Mouse (Mus musculus): ENCODE measurements around the gene Cdcp1. TPM values are rescaled to one million over a fixed set of nuclear protein-coding genes. Genes with fewer than 3 reads are reported as not detected.

Gene Cdcp1
- polyA plus RNA-seq, 1 experiment from 2014 or later, result 0.59 TPM

DNA sequence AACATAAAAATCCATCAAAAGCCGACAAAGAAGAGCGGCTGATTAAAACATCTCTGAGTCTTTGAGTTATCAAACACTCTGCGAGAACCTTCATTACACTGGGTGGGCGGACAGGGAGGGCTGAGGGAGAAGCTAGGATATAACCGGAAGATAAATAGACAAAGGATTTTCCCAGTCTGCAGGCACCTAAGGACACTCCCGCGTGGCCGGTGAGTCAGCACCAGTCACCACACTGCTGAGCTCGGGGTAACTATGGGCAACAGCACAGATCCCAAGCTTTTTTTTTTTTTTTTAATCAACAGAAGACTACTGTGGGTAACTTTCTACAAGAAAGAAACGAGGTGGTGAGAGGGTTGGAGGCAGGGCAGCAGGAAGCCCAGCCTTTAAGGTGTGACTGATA lies 28.1 kb upstream of the Cdcp1 start:
- no peaks in the 10 kb centered on the region for H3K36me3 ChIP-seq (ENCODE audit: control insufficient read depth, insufficient read depth, low read length)
- no peaks in the 10 kb centered on the region for H3K27me3 ChIP-seq (replicated peaks; ENCODE audit: control insufficient read depth, insufficient read depth, low read length)
- H3K27ac ChIP-seq (ENCODE audit: low read depth, low read length), result no peak overlapping the region
- no peak for DNase-seq (ENCODE audit: low spot score)
- H3K4me1 ChIP-seq (replicated peaks; ENCODE audit: control insufficient read depth, insufficient read depth, low read length), result no peaks in the 10 kb centered on the region
- no peaks in the 10 kb centered on the region for H3K9me3 ChIP-seq (ENCODE audit: control insufficient read depth, low read length)
- no peak overlapping the region for H3K9ac ChIP-seq (ENCODE audit: low read depth, low read length)
- no peak overlapping the region for H3K4me2 ChIP-seq
- H3K4me3 ChIP-seq (ENCODE audit: low read depth, low read length), result no peak overlapping the region
- WGBS, result 55% methylated on average over 10 of the region's 10 CpGs
- ATAC-seq (replicated peaks; ENCODE audit: low FRiP score), result no peak

DNA sequence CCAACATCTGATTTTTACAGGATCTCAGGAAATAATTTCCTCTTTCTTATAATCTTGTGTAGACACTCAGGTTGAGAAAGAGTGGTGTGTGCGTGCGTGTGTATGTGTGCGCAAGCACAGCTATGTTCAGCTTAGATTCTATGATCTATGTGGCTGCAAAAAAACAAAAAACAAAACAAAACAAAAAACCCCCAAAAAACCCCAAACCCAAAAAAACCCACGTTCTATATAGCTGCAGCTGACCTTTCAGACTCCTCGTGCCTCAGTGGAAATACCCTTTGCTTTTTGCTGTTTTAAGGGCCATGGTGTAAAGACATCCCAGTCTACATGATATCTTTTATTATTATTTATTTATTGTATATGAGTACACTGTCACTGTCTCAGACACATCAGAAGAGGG lies 25.4 kb upstream of the Cdcp1 start:
- Histone ChIP-seq H3K9me3 (ENCODE audit: control insufficient read depth, low read length) (no peaks in the 10 kb centered on the region), H3K36me3 (ENCODE audit: control insufficient read depth, insufficient read depth, low read length) (no peaks in the 10 kb centered on the region), H3K27me3 (replicated peaks; ENCODE audit: control insufficient read depth, insufficient read depth, low read length) (no peaks in the 10 kb centered on the region), H3K4me1 (replicated peaks; ENCODE audit: control insufficient read depth, insufficient read depth, low read length) (peaks cover 6% of the 10 kb centered on the region; the same call in 1 of the 2 replicates), H3K9ac (ENCODE audit: low read depth, low read length) (no peak overlapping the region), H3K27ac (ENCODE audit: low read depth, low read length) (no peak overlapping the region), H3K4me2 (no peak overlapping the region), H3K4me3 (ENCODE audit: low read depth, low read length) (no peak overlapping the region)
- ATAC-seq (replicated peaks; ENCODE audit: low FRiP score) (no peak), DNase-seq (ENCODE audit: low spot score) (no peak)
- 92% methylated on average over 5 of the region's 5 CpGs for WGBS

DNA sequence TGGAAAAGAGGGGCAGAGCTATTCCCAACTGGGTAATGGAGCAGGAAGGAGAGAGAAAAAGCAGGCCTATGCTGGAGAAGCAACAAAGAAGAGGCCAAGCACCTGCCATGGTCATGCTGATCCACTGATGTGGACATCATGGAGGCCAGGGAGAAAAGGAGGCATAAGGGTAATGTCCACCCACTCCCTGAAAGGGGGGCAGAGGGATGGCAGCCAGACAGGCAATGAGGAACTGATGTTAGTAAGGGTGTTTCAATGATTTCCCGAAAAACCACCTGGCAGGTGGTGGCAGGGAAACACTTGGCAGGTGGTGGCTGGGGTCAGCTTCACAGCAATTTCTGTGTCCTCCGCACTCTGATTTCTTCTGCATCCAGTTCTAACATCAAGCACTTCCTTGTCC lies 24.9 kb upstream of the Cdcp1 start:
- no peak for ATAC-seq (replicated peaks; ENCODE audit: low FRiP score)
- WGBS, result 88% methylated on average over 2 of the region's 2 CpGs
- no peak for DNase-seq (ENCODE audit: low spot score)
- Histone ChIP-seq H3K9me3 (ENCODE audit: control insufficient read depth, low read length) (no peaks in the 10 kb centered on the region), H3K27ac (ENCODE audit: low read depth, low read length) (no peak overlapping the region), H3K4me1 (replicated peaks; ENCODE audit: control insufficient read depth, insufficient read depth, low read length) (peaks cover 6% of the 10 kb centered on the region; the same call in 1 of the 2 replicates), H3K4me3 (ENCODE audit: low read depth, low read length) (no peak overlapping the region), H3K27me3 (replicated peaks; ENCODE audit: control insufficient read depth, insufficient read depth, low read length) (no peaks in the 10 kb centered on the region), H3K36me3 (ENCODE audit: control insufficient read depth, insufficient read depth, low read length) (no peaks in the 10 kb centered on the region), H3K4me2 (no peak overlapping the region), H3K9ac (ENCODE audit: low read depth, low read length) (no peak overlapping the region)

DNA sequence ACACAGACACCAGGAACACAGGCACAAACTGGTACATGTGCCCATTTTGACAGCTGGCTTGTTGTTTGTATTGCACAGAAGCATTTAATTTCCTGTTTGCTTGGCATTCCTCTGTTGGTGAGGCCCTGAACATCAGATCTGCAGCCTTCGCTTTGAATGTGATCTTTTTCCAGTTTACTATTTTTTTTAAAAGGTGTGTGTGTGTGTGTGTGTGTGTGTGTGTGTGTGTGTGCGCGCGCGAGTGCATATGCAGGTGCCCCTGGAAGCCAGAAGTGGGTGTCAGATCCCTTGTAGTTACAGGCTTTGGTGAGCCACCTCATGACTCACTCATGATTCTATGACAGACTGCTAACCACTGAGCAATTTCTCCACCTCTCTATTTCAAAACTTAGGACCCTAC lies 24.4 kb upstream of the Cdcp1 start:
- Histone ChIP-seq H3K27me3 (replicated peaks; ENCODE audit: control insufficient read depth, insufficient read depth, low read length) (no peaks in the 10 kb centered on the region), H3K4me3 (ENCODE audit: low read depth, low read length) (no peak overlapping the region), H3K4me1 (replicated peaks; ENCODE audit: control insufficient read depth, insufficient read depth, low read length) (peaks cover 6% of the 10 kb centered on the region; the same call in 1 of the 2 replicates), H3K4me2 (no peak overlapping the region), H3K36me3 (ENCODE audit: control insufficient read depth, insufficient read depth, low read length) (no peaks in the 10 kb centered on the region), H3K27ac (ENCODE audit: low read depth, low read length) (no peak overlapping the region), H3K9me3 (ENCODE audit: control insufficient read depth, low read length) (no peaks in the 10 kb centered on the region), H3K9ac (ENCODE audit: low read depth, low read length) (no peak overlapping the region)
- 95% methylated on average over 5 of the region's 5 CpGs for WGBS
- DNase-seq (ENCODE audit: low spot score) (no peak), ATAC-seq (replicated peaks; ENCODE audit: low FRiP score) (no peak)

DNA sequence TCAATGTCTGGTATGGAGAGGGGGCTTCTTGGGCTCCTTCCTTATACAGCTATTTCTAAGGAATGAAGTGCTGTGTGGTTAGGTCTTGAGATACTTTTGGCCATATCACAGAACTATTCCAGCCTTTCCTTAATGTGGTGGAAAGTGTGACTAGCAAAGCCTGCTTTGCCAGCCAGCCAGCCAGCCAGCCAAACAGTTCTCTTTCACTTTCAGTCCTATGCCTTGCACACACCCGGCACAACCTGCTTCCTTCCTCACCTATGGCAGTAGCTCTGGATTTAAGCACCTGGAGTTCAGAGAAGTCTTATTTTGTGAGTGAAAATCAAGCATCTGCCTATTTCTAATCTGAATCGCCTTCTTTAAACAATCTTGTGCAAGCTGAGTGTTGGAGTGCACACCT lies 23.8 kb upstream of the Cdcp1 start:
- Histone ChIP-seq H3K4me3 (ENCODE audit: low read depth, low read length) (no peak overlapping the region), H3K9me3 (ENCODE audit: control insufficient read depth, low read length) (no peaks in the 10 kb centered on the region), H3K36me3 (ENCODE audit: control insufficient read depth, insufficient read depth, low read length) (no peaks in the 10 kb centered on the region), H3K27me3 (replicated peaks; ENCODE audit: control insufficient read depth, insufficient read depth, low read length) (no peaks in the 10 kb centered on the region), H3K4me1 (replicated peaks; ENCODE audit: control insufficient read depth, insufficient read depth, low read length) (peaks cover 6% of the 10 kb centered on the region; the same call in 1 of the 2 replicates), H3K27ac (ENCODE audit: low read depth, low read length) (no peak overlapping the region), H3K9ac (ENCODE audit: low read depth, low read length) (no peak overlapping the region), H3K4me2 (no peak overlapping the region)
- ATAC-seq (replicated peaks; ENCODE audit: low FRiP score) (no peak), DNase-seq (ENCODE audit: low spot score) (no peak)
- 79% methylated on average over 2 of the region's 2 CpGs for WGBS

DNA sequence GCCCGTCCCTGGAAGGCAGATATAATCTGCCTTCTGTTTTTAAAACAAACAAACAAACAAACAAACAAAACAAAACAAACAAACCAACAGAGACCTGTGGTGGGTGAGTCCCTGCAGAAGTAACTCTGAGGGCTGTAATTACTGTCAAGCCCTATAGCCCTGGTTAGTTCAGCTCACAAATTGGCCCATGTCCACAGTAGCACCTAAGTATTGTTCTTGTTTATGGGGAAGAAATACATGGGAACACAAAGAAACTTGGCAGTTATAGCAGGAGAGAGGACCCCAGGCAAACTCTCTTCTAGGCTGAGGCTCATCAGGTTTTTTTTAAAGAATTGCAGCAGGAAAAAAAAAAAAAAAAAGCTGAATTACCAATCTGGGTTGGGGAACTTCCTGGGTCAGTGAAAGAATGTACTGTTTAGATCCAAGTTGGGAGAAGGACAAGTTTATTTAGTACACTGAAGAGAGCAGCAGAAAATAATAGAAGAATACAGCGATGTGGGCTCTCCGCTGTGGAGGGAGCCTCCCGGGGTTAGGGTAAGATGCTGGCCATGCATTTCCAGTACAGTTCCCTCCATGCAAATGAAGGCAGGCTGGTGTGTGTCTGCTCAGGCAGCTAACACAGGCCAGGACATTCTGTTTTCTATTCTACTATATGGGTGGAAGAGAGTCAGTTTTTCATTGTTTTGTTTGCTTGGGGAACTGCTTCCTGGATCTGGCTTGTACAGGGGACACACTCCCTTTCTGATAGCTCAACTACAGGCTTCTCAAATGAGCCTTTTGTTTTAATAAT lies 22.6 kb upstream of the Cdcp1 start:
- no peak overlapping the region for H3K4me2 ChIP-seq
- H3K36me3 ChIP-seq (ENCODE audit: control insufficient read depth, insufficient read depth, low read length), result no peaks in the 10 kb centered on the region
- no peak overlapping the region for H3K4me3 ChIP-seq (ENCODE audit: low read depth, low read length)
- no peaks in the 10 kb centered on the region for H3K9me3 ChIP-seq (ENCODE audit: control insufficient read depth, low read length)
- H3K4me1 ChIP-seq (replicated peaks; ENCODE audit: control insufficient read depth, insufficient read depth, low read length), result peaks cover 6% of the 10 kb centered on the region; the same call in 1 of the 2 replicates
- DNase-seq (ENCODE audit: low spot score) (no peak), ATAC-seq (replicated peaks; ENCODE audit: low FRiP score) (no peak)
- H3K27me3 ChIP-seq (replicated peaks; ENCODE audit: control insufficient read depth, insufficient read depth, low read length), result no peaks in the 10 kb centered on the region
- H3K9ac ChIP-seq (ENCODE audit: low read depth, low read length), result no peak overlapping the region
- 58% methylated on average over 4 of the region's 4 CpGs for WGBS
- H3K27ac ChIP-seq (ENCODE audit: low read depth, low read length), result peak overlapping the region; percentile 16; the same call in 1 of the 2 replicates

DNA sequence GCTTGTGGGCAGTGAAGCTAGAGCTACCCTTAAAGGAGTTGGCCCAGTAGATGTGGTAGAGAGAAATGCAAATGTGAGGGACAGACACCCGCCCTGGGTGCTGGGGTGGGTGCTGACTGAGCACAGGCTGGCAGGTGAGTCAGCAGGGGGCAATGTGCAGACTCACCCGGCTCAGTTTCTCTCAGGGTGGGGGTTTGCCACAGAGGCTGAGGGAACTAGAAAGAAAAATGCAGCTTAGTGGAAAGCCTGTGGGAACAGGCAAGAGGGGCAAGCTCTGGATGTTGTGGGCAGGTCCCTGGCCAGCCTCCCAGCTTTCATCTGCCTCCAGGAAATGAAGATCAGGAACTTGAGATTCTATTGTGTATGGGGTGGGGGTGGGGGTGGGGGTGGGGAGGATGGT lies 21.9 kb upstream of the Cdcp1 start:
- Histone ChIP-seq H3K27me3 (replicated peaks; ENCODE audit: control insufficient read depth, insufficient read depth, low read length) (no peaks in the 10 kb centered on the region), H3K4me2 (no peak overlapping the region), H3K4me3 (ENCODE audit: low read depth, low read length) (no peak overlapping the region), H3K9me3 (ENCODE audit: control insufficient read depth, low read length) (no peaks in the 10 kb centered on the region), H3K4me1 (replicated peaks; ENCODE audit: control insufficient read depth, insufficient read depth, low read length) (peaks cover 6% of the 10 kb centered on the region; the same call in 1 of the 2 replicates), H3K9ac (ENCODE audit: low read depth, low read length) (no peak overlapping the region), H3K36me3 (ENCODE audit: control insufficient read depth, insufficient read depth, low read length) (no peaks in the 10 kb centered on the region), H3K27ac (ENCODE audit: low read depth, low read length) (no peak overlapping the region)
- DNase-seq (ENCODE audit: low spot score) (no peak), ATAC-seq (replicated peaks; ENCODE audit: low FRiP score) (peak; percentile 29; the same call in 1 of the 2 replicates)
- WGBS, result 32% methylated on average over 2 of the region's 2 CpGs

DNA sequence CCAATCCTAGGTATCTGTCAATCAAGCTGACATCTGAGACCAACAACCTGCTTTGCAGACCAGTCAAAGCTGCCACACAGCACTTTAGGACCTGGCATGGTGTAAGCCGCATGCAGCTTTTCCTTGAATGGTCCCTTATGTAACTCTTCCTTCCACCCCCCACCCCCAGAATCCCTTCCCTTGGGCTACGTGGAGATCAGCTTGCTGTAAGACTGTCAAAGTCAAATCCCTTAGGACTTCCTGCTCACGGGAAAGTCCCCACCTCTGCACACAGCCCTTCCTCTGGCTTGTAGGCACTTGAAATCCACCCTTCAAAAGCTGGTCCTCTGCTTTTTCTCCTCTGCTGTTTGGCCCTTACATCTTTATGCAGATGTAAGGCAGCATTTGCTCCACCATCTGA lies 19.8 kb upstream of the Cdcp1 start:
- peaks cover 6% of the 10 kb centered on the region; the same call in 1 of the 2 replicates for H3K4me1 ChIP-seq (replicated peaks; ENCODE audit: control insufficient read depth, insufficient read depth, low read length)
- H3K4me3 ChIP-seq (ENCODE audit: low read depth, low read length), result no peak overlapping the region
- no peak overlapping the region for H3K27ac ChIP-seq (ENCODE audit: low read depth, low read length)
- WGBS, result 39% methylated on average over 3 of the region's 3 CpGs
- DNase-seq (ENCODE audit: low spot score) (no peak), ATAC-seq (replicated peaks; ENCODE audit: low FRiP score) (no peak)
- no peak overlapping the region for H3K4me2 ChIP-seq
- H3K36me3 ChIP-seq (ENCODE audit: control insufficient read depth, insufficient read depth, low read length), result no peaks in the 10 kb centered on the region
- H3K9ac ChIP-seq (ENCODE audit: low read depth, low read length), result no peak overlapping the region
- H3K9me3 ChIP-seq (ENCODE audit: control insufficient read depth, low read length), result no peaks in the 10 kb centered on the region
- no peaks in the 10 kb centered on the region for H3K27me3 ChIP-seq (replicated peaks; ENCODE audit: control insufficient read depth, insufficient read depth, low read length)

DNA sequence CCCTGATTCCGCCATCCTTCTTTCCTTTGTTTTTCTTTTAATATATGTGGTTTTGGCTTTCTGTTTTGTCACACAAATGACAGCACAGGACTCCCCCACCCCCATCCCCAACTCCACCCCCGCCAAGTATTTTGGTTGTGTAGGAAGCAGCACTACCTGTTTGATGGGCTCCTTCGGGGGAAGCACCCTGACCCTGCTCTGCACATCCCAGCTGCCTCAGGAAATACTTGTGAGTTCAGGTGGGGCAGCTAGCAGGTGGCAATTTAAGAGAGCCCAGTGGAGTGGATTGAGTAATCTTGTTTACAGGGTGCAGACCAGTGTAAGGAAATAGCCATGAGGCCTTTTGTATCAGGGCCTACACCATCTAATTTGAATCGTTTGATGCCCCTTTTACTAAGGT lies 14.0 kb upstream of the Cdcp1 start:
- H3K9ac ChIP-seq (ENCODE audit: low read depth, low read length), result no peak overlapping the region
- no peaks in the 10 kb centered on the region for H3K9me3 ChIP-seq (ENCODE audit: control insufficient read depth, low read length)
- H3K4me1 ChIP-seq (replicated peaks; ENCODE audit: control insufficient read depth, insufficient read depth, low read length), result peaks cover 14% of the 10 kb centered on the region
- H3K27ac ChIP-seq (ENCODE audit: low read depth, low read length), result no peak overlapping the region
- DNase-seq (ENCODE audit: low spot score) (no peak), ATAC-seq (replicated peaks; ENCODE audit: low FRiP score) (no peak)
- 73% methylated on average over 4 of the region's 4 CpGs for WGBS
- H3K4me3 ChIP-seq (ENCODE audit: low read depth, low read length), result no peak overlapping the region
- no peak overlapping the region for H3K4me2 ChIP-seq
- H3K36me3 ChIP-seq (ENCODE audit: control insufficient read depth, insufficient read depth, low read length), result no peaks in the 10 kb centered on the region
- no peaks in the 10 kb centered on the region for H3K27me3 ChIP-seq (replicated peaks; ENCODE audit: control insufficient read depth, insufficient read depth, low read length)
